Mouse (Mus musculus): Measurements from ENCODE around the gene Gm49387. TPM values are rescaled to one million over a fixed set of nuclear protein-coding genes. Genes with fewer than 3 reads are reported as not detected.

Gm49387 gene
- polyA plus RNA-seq, 1 experiment from 2014 or later: 0.84 TPM

GRCm38 (mm10) chr14:31671635-31672320, 31.1 kb upstream of the Gm49387 start:
- H3K9me3 ChIP-seq (ENCODE audit: control insufficient read depth, low read length): no peaks in the 10 kb centered on the region; the same call in 1 of the 2 replicates
- peaks cover 11% of the 10 kb centered on the region for H3K36me3 ChIP-seq (ENCODE audit: control insufficient read depth, insufficient read depth, low read length)
- H3K4me1 ChIP-seq (ENCODE audit: control insufficient read depth, insufficient read depth, low read length): peaks cover 13% of the 10 kb centered on the region; the same call in 1 of the 2 replicates
- ATAC-seq (ENCODE audit: low read depth): no peak
- WGBS: 53% methylated on average over 10 of the region's 10 CpGs
- H3K4me3 ChIP-seq (ENCODE audit: low read depth, low read length): no peak overlapping the region
- no peak overlapping the region for H3K4me2 ChIP-seq (ENCODE audit: low read depth, low read length)
- no peak overlapping the region for H3K9ac ChIP-seq (ENCODE audit: low read depth, low read length)
- H3K27ac ChIP-seq (replicated peaks; ENCODE audit: low read depth, low read length): no peak overlapping the region
- H3K27me3 ChIP-seq (replicated peaks; ENCODE audit: control insufficient read depth, insufficient read depth, low read length): no peaks in the 10 kb centered on the region
- no peak for DNase-seq (ENCODE audit: low spot score)

GRCm38 (mm10) chr14:31669642-31670490, 29.2 kb upstream of the Gm49387 start:
- H3K4me1 ChIP-seq (ENCODE audit: control insufficient read depth, insufficient read depth, low read length): peaks cover 20% of the 10 kb centered on the region
- 64% methylated on average over 15 of the region's 15 CpGs for WGBS
- H3K36me3 ChIP-seq (ENCODE audit: control insufficient read depth, insufficient read depth, low read length): peaks cover 16% of the 10 kb centered on the region
- DNase-seq (ENCODE audit: low spot score) (peak; percentile 89), ATAC-seq (ENCODE audit: low read depth) (peak; percentile 66)
- H3K4me3 ChIP-seq (ENCODE audit: low read depth, low read length): no peak overlapping the region
- peak overlapping the region; percentile 38; the same call in 1 of the 2 replicates for H3K9ac ChIP-seq (ENCODE audit: low read depth, low read length)
- peak overlapping the region; percentile 27 for H3K4me2 ChIP-seq (ENCODE audit: low read depth, low read length)
- H3K27ac ChIP-seq (replicated peaks; ENCODE audit: low read depth, low read length): peak overlapping the region; percentile 88
- no peaks in the 10 kb centered on the region; the same call in 1 of the 2 replicates for H3K9me3 ChIP-seq (ENCODE audit: control insufficient read depth, low read length)
- H3K27me3 ChIP-seq (replicated peaks; ENCODE audit: control insufficient read depth, insufficient read depth, low read length): no peaks in the 10 kb centered on the region

GRCm38 (mm10) chr14:31669161-31669611, 28.5 kb upstream of the Gm49387 start:
- Histone ChIP-seq H3K9me3 (ENCODE audit: control insufficient read depth, low read length) (no peaks in the 10 kb centered on the region; the same call in 1 of the 2 replicates), H3K4me1 (ENCODE audit: control insufficient read depth, insufficient read depth, low read length) (peaks cover 20% of the 10 kb centered on the region), H3K36me3 (ENCODE audit: control insufficient read depth, insufficient read depth, low read length) (peaks cover 16% of the 10 kb centered on the region), H3K27me3 (replicated peaks; ENCODE audit: control insufficient read depth, insufficient read depth, low read length) (no peaks in the 10 kb centered on the region), H3K4me2 (ENCODE audit: low read depth, low read length) (peak overlapping the region; percentile 27), H3K9ac (ENCODE audit: low read depth, low read length) (peak overlapping the region; percentile 38; the same call in 1 of the 2 replicates), H3K27ac (replicated peaks; ENCODE audit: low read depth, low read length) (peak overlapping the region; percentile 88), H3K4me3 (ENCODE audit: low read depth, low read length) (no peak overlapping the region)
- peak; percentile 82 for DNase-seq (ENCODE audit: low spot score)
- 44% methylated on average over 13 of the region's 13 CpGs for whole genome bisulfite sequencing
- ATAC-seq (ENCODE audit: low read depth): peak; percentile 73

DNA sequence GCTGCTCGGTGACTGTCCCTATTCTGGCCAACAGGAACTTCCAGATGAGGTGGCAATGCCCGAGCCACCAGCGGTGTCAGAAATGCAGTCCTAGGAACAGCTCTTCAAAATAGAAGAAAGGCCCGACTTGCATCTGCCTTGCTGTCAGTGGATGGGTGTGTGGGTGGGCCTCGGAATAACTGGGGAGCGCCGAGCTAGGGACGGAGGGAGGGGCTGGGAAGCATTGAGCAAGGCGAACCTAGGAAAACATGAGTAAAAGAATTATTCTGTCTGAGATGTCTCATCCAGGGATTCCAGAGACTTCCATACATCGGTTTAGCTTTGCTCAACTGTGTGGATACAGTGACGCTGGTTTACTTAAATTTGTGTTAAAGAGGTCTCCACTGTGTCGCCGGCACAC, 27.6 kb upstream of the Gm49387 start:
- H3K9me3 ChIP-seq (ENCODE audit: control insufficient read depth, low read length): no peaks in the 10 kb centered on the region; the same call in 1 of the 2 replicates
- peaks cover 27% of the 10 kb centered on the region for H3K4me1 ChIP-seq (ENCODE audit: control insufficient read depth, insufficient read depth, low read length)
- 78% methylated on average over 13 of the region's 13 CpGs for WGBS
- peak overlapping the region; percentile 88 for H3K27ac ChIP-seq (replicated peaks; ENCODE audit: low read depth, low read length)
- H3K9ac ChIP-seq (ENCODE audit: low read depth, low read length): no peak overlapping the region
- H3K27me3 ChIP-seq (replicated peaks; ENCODE audit: control insufficient read depth, insufficient read depth, low read length): no peaks in the 10 kb centered on the region
- ATAC-seq (ENCODE audit: low read depth) (no peak), DNase-seq (ENCODE audit: low spot score) (no peak)
- H3K4me3 ChIP-seq (ENCODE audit: low read depth, low read length): no peak overlapping the region
- peaks cover 16% of the 10 kb centered on the region for H3K36me3 ChIP-seq (ENCODE audit: control insufficient read depth, insufficient read depth, low read length)
- no peak overlapping the region for H3K4me2 ChIP-seq (ENCODE audit: low read depth, low read length)

- no peak for ATAC-seq (ENCODE audit: low read depth)
- H3K4me2 ChIP-seq (ENCODE audit: low read depth, low read length): no peak overlapping the region
- H3K4me1 ChIP-seq (ENCODE audit: control insufficient read depth, insufficient read depth, low read length): peaks cover 33% of the 10 kb centered on the region
- no peaks in the 10 kb centered on the region; the same call in 1 of the 2 replicates for H3K9me3 ChIP-seq (ENCODE audit: control insufficient read depth, low read length)
- no peak overlapping the region for H3K4me3 ChIP-seq (ENCODE audit: low read depth, low read length)
- H3K27me3 ChIP-seq (replicated peaks; ENCODE audit: control insufficient read depth, insufficient read depth, low read length): no peaks in the 10 kb centered on the region
- peak overlapping the region; percentile 88; the same call in 1 of the 2 replicates for H3K27ac ChIP-seq (replicated peaks; ENCODE audit: low read depth, low read length)
- no peak for DNase-seq (ENCODE audit: low spot score)
- peaks cover 16% of the 10 kb centered on the region for H3K36me3 ChIP-seq (ENCODE audit: control insufficient read depth, insufficient read depth, low read length)
- no peak overlapping the region for H3K9ac ChIP-seq (ENCODE audit: low read depth, low read length)
- 85% methylated on average over 6 of the region's 6 CpGs for WGBS
These were observed 27.1 kb upstream of the Gm49387 start for GRCm38 (mm10) chr14:31667741-31668140.

DNA sequence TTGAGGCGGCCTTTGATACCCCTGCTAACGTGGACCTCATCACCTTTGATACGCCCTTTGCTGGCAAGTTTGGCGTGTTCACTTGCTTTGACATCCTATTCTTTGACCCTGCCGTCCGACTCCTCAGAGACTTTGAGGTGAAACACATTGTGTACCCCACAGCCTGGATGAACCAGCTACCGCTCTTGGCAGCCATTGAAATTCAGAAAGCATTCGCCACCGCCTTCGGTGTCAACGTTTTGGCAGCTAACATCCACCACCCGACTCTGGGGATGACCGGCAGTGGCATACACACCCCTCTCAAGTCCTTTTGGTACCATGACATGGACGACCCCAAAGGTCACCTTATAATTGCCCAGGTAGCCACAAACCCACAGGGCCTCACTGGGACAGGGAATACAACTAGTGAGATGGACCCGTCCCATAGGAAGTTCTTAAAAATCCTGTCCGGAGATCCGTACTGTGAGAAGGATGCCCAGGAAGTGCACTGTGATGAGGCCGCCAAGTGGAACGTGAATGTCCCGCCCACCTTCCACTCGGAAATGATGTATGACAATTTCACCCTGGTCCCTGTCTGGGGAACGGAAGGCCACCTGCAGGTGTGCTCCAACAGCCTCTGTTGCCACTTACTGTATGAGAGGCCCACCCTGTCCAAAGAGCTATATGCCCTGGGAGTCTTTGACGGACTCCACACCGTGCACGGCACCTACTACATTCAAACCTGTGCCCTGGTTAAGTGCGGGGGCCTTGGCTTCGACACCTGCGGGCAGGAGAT, 26.4 kb upstream of the Gm49387 start:
- H3K4me1 ChIP-seq (ENCODE audit: control insufficient read depth, insufficient read depth, low read length): peaks cover 39% of the 10 kb centered on the region
- 0 out of 2 replicates have a peak overlapping the region, but pooled peaks have one; percentile 19 for H3K27ac ChIP-seq (replicated peaks; ENCODE audit: low read depth, low read length)
- 96% methylated on average over 28 of the region's 28 CpGs for WGBS
- no peak overlapping the region for H3K9ac ChIP-seq (ENCODE audit: low read depth, low read length)
- no peaks in the 10 kb centered on the region; the same call in 1 of the 2 replicates for H3K9me3 ChIP-seq (ENCODE audit: control insufficient read depth, low read length)
- no peak overlapping the region for H3K4me3 ChIP-seq (ENCODE audit: low read depth, low read length)
- H3K27me3 ChIP-seq (replicated peaks; ENCODE audit: control insufficient read depth, insufficient read depth, low read length): no peaks in the 10 kb centered on the region
- no peak overlapping the region for H3K4me2 ChIP-seq (ENCODE audit: low read depth, low read length)
- peaks cover 16% of the 10 kb centered on the region for H3K36me3 ChIP-seq (ENCODE audit: control insufficient read depth, insufficient read depth, low read length)
- ATAC-seq (ENCODE audit: low read depth) (no peak), DNase-seq (ENCODE audit: low spot score) (no peak)

DNA sequence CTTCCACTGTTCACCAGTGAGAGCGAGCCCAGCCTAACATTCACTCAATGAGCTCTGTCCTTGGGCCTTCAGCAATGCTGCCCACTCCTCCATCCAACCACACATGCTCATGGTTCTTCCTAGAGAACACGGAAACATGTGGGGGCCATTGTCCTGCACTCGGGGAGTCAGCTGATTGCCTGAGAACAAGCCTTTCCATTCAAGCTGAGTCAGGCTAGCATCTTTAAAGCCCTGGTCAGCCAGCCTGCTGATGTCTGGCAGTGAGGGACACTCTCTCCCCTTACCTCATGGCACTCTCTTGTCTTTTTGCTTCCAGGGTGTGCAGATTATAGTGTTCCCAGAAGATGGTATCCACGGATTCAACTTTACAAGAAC, 24.9 kb upstream of the Gm49387 start:
- Histone ChIP-seq H3K4me1 (ENCODE audit: control insufficient read depth, insufficient read depth, low read length) (peaks cover 52% of the 10 kb centered on the region), H3K27ac (replicated peaks; ENCODE audit: low read depth, low read length) (0 out of 2 replicates have a peak overlapping the region, but pooled peaks have one; percentile 99)
- 78% methylated on average over 4 of the region's 4 CpGs for WGBS

More for the DNA sequence above, 24.9 kb upstream of the Gm49387 start:
- no peaks in the 10 kb centered on the region; the same call in 1 of the 2 replicates for H3K9me3 ChIP-seq (ENCODE audit: control insufficient read depth, low read length)
- no peak overlapping the region for H3K4me3 ChIP-seq (ENCODE audit: low read depth, low read length)
- H3K4me2 ChIP-seq (ENCODE audit: low read depth, low read length): no peak overlapping the region
- ATAC-seq (ENCODE audit: low read depth) (no peak), DNase-seq (ENCODE audit: low spot score) (no peak)
- H3K27me3 ChIP-seq (replicated peaks; ENCODE audit: control insufficient read depth, insufficient read depth, low read length): no peaks in the 10 kb centered on the region
- H3K36me3 ChIP-seq (ENCODE audit: control insufficient read depth, insufficient read depth, low read length): peaks cover 16% of the 10 kb centered on the region
- no peak overlapping the region for H3K9ac ChIP-seq (ENCODE audit: low read depth, low read length)
